Mouse (Mus musculus) kidney, embryonic 15.5 days (tissue): ENCODE measurements around the gene Map3k10. TPM values are rescaled to one million over a fixed set of nuclear protein-coding genes. Genes with fewer than 3 reads are reported as not detected.
A peak's percentile ranks its signal among the peaks of the same experiment; 100 is the strongest.

Experiments used
- ATAC-seq: fragments of 200-750 bp; cut with Nextera tagmentation; replicated peaks from 2 replicates; pipeline ENCODE4 v1.8.0; 2017; ENCODE audit warnings: moderate TSS enrichment; ENCODE audit not compliant: low FRiP score
- H3K27ac ChIP-seq: fragments of 300-500 bp; sonication (generic); 2 replicates; pipeline ENCODE4 v1.5.1; 2015; ENCODE audit warnings: mild to moderate bottlenecking, inconsistent platforms
- H3K27me3 ChIP-seq: fragments of 300-500 bp; sonication (generic); 2 replicates; pipeline ENCODE4 v1.6.1; 2015; ENCODE audit warnings: inconsistent platforms
- H3K36me3 ChIP-seq: fragments of 300-500 bp; sonication (generic); 2 replicates; pipeline ENCODE4 v1.6.1; 2015; ENCODE audit warnings: inconsistent platforms
- H3K4me1 ChIP-seq: fragments of 300-500 bp; sonication (generic); 2 replicates; pipeline ENCODE4 v1.6.1; 2015; ENCODE audit warnings: inconsistent platforms
- H3K4me2 ChIP-seq: fragments of 300-500 bp; sonication (generic); 2 replicates; pipeline ENCODE4 v1.6.1; 2015; ENCODE audit warnings: moderate library complexity, mild to moderate bottlenecking, inconsistent platforms
- H3K4me3 ChIP-seq: fragments of 300-500 bp; sonication (generic); replicated peaks from 2 replicates; pipeline ENCODE4 v1.5.1; 2015; ENCODE audit warnings: mild to moderate bottlenecking, inconsistent platforms
- H3K9ac ChIP-seq: fragments of 300-500 bp; sonication (generic); 2 replicates; pipeline ENCODE4 v1.6.1; 2015; ENCODE audit warnings: mild to moderate bottlenecking, inconsistent platforms
- H3K9me3 ChIP-seq: fragments of 300-500 bp; sonication (generic); replicated peaks from 2 replicates; pipeline ENCODE4 v1.6.1; 2016; ENCODE audit warnings: inconsistent platforms
- WGBS: fragments of 180-500 bp; shearing (Covaris S2); methylation state at CpG from one replicate; pipeline ENCODE4 v1.1.7; 2015; ENCODE audit warnings: mixed read lengths; 5-methylcytosine and 5-hydroxymethylcytosine counted together
- polyA plus RNA-seq: library from polyadenylated mRNA; unstranded; fragments of >200 nt; fragmentation: Nextera tagmentation; extraction: Ambion mirVana; gene quantifications from 2 replicates; pipeline ENCODE4 v1.2.1, GENCODE M21; 2015

Gene Map3k10
- polyA plus RNA-seq, 1 experiment from 2014 or later = 7.6 TPM

GRCm38 (mm10) chr7:27675222-27675612 lies 819 bp upstream of the Map3k10 start:
- Histone ChIP-seq H3K9me3 (no peaks in the 10 kb centered on the region), H3K4me2 (peak overlapping the region; percentile 94), H3K27me3 (no peaks in the 10 kb centered on the region), H3K4me3 (peak overlapping the region; percentile 83), H3K4me1 (peaks cover 31% of the 10 kb centered on the region), H3K9ac (no peak overlapping the region), H3K36me3 (peaks cover 16% of the 10 kb centered on the region; the same call in 1 of the 2 replicates), H3K27ac (no peak overlapping the region)
- no peak for ATAC-seq
- 34% methylated on average over 14 of the region's 14 CpGs for WGBS

DNA sequence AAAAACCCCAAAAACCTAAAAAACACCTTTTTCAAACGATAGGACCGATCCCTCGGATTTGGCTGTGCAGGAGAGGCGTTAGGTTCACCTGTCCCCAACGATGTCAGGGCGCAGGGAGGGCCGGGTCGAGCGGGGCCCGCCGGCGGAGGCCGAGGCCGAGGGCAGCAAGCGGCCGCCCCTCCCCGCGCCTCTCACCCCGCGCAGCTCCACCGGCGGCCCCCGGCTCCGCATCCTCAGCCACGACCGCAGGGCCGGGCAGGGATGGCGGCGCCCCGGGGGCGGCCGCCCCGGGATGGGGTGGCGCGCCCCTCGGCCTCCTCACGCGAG lies 240 bp downstream of the Map3k10 start:
- 1% methylated on average over 38 of the region's 38 CpGs for WGBS
- Histone ChIP-seq H3K9me3 (no peaks in the 10 kb centered on the region), H3K27ac (peak overlapping the region; percentile 94), H3K4me3 (peak overlapping the region; percentile 83), H3K4me2 (peak overlapping the region; percentile 94), H3K36me3 (peaks cover 21% of the 10 kb centered on the region), H3K4me1 (peaks cover 31% of the 10 kb centered on the region), H3K27me3 (no peaks in the 10 kb centered on the region), H3K9ac (peak overlapping the region; percentile 76)
- no peak; the same call in 1 of the 2 replicates for ATAC-seq

GRCm38 (mm10) chr7:27673575-27674131 lies 745 bp downstream of the Map3k10 start:
- 1% methylated on average over 51 of the region's 52 CpGs for WGBS
- Histone ChIP-seq H3K4me2 (peak overlapping the region; percentile 94), H3K27ac (peak overlapping the region; percentile 94; the same call in 1 of the 2 replicates), H3K9me3 (no peaks in the 10 kb centered on the region), H3K36me3 (peaks cover 22% of the 10 kb centered on the region), H3K9ac (peak overlapping the region; percentile 76), H3K4me1 (peaks cover 31% of the 10 kb centered on the region), H3K27me3 (no peaks in the 10 kb centered on the region), H3K4me3 (peak overlapping the region; percentile 83)
- peak; percentile 27 for ATAC-seq

- peak overlapping the region; percentile 94 for H3K4me2 ChIP-seq
- H3K27me3 ChIP-seq = no peaks in the 10 kb centered on the region
- 58% methylated on average over 9 of the region's 9 CpGs for WGBS
- peak; percentile 12; the same call in 1 of the 2 replicates for ATAC-seq
- peak overlapping the region; percentile 76 for H3K9ac ChIP-seq
- H3K9me3 ChIP-seq = no peaks in the 10 kb centered on the region
- no peak overlapping the region for H3K27ac ChIP-seq
- peak overlapping the region; percentile 83 for H3K4me3 ChIP-seq
- H3K36me3 ChIP-seq = peaks cover 27% of the 10 kb centered on the region
- peaks cover 31% of the 10 kb centered on the region for H3K4me1 ChIP-seq
Observed at GRCm38 (mm10) chr7:27673064-27673574, 1.3 kb downstream of the Map3k10 start.

DNA sequence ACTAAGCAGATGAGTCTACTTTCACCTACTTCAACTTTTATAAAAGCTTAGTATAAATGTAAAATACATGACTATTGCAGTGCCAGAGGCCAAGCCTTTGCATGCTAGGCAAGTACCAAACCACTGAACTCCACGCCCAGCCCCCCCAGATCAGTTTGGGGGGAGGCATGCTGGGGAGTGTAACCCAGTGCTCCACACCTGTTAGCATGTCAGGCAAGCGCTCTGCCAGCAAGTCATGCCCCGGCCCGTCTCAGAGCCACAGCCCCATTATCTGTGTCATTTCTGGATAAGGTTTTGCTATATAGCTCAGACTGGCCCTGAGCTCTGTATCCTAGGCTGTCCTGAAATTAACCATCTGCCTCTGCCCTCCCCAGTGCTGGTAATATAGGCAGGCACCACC lies 12.4 kb downstream of the Map3k10 start:
- Histone ChIP-seq H3K27me3 (peaks cover 28% of the 10 kb centered on the region), H3K4me2 (no peak overlapping the region), H3K27ac (no peak overlapping the region), H3K4me1 (no peaks in the 10 kb centered on the region), H3K36me3 (peaks cover 35% of the 10 kb centered on the region), H3K9me3 (no peaks in the 10 kb centered on the region), H3K4me3 (no peak overlapping the region), H3K9ac (no peak overlapping the region)
- no peak for ATAC-seq
- WGBS = 89% methylated on average over 4 of the region's 4 CpGs

- no peak for ATAC-seq
- Histone ChIP-seq H3K4me2 (no peak overlapping the region), H3K4me3 (no peak overlapping the region), H3K36me3 (peaks cover 26% of the 10 kb centered on the region), H3K9me3 (no peaks in the 10 kb centered on the region), H3K4me1 (peaks cover 3% of the 10 kb centered on the region), H3K9ac (no peak overlapping the region), H3K27me3 (peaks cover 58% of the 10 kb centered on the region), H3K27ac (no peak overlapping the region)
- 60% methylated on average over 14 of the region's 14 CpGs for WGBS
Observed at GRCm38 (mm10) chr7:27658712-27659663, 15.4 kb downstream of the Map3k10 start.

- Histone ChIP-seq H3K4me2 (peak overlapping the region; percentile 33), H3K9me3 (no peaks in the 10 kb centered on the region), H3K27me3 (peaks cover 69% of the 10 kb centered on the region), H3K4me1 (peaks cover 9% of the 10 kb centered on the region), H3K9ac (no peak overlapping the region), H3K36me3 (peaks cover 24% of the 10 kb centered on the region), H3K27ac (no peak overlapping the region), H3K4me3 (0 out of 2 replicates have a peak overlapping the region, but pooled peaks have one; percentile 3)
- no peak for ATAC-seq
- 25% methylated on average over 53 of the region's 53 CpGs for WGBS
Observed at GRCm38 (mm10) chr7:27657824-27658395, 16.5 kb downstream of the Map3k10 start.

GRCm38 (mm10) chr7:27656600-27656999 lies 17.8 kb downstream of the Map3k10 start:
- Histone ChIP-seq H3K27me3 (peaks cover 81% of the 10 kb centered on the region), H3K4me1 (peaks cover 9% of the 10 kb centered on the region), H3K4me2 (no peak overlapping the region), H3K36me3 (peaks cover 22% of the 10 kb centered on the region), H3K9ac (no peak overlapping the region), H3K27ac (no peak overlapping the region), H3K9me3 (no peaks in the 10 kb centered on the region), H3K4me3 (no peak overlapping the region)
- no peak for ATAC-seq
- 91% methylated on average over 16 of the region's 16 CpGs for WGBS

DNA sequence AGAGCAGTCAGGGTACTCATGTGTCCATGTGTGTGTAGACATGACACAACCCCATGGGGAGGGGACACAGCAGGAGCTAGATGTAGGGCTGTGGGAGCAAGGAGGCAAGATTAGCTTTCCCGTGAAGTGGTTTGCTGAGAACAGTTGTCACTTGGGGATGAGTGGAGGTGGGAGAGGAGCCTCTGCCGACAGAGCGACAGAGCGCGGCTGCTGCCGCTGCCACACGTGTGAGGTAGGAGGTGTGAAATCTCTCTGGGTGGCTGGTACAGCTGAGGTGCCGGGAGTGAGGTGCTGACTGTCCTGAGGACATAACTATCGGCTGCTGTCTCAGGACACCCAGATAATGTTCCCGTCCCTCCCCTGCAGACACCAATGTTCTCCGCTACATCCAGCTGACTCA lies 18.9 kb downstream of the Map3k10 start:
- Histone ChIP-seq H3K9me3 (no peaks in the 10 kb centered on the region), H3K27me3 (peaks cover 84% of the 10 kb centered on the region), H3K9ac (no peak overlapping the region), H3K36me3 (peaks cover 14% of the 10 kb centered on the region), H3K4me3 (no peak overlapping the region), H3K4me2 (no peak overlapping the region), H3K4me1 (peaks cover 11% of the 10 kb centered on the region), H3K27ac (no peak overlapping the region)
- 28% methylated on average over 11 of the region's 11 CpGs for WGBS
- ATAC-seq = no peak

GRCm38 (mm10) chr7:27654607-27655276 lies 19.7 kb downstream of the Map3k10 start:
- H3K9ac ChIP-seq = no peak overlapping the region
- 64% methylated on average over 20 of the region's 20 CpGs for WGBS
- no peak overlapping the region for H3K4me2 ChIP-seq
- no peak for ATAC-seq
- H3K27ac ChIP-seq = no peak overlapping the region
- H3K27me3 ChIP-seq = peaks cover 83% of the 10 kb centered on the region
- H3K4me1 ChIP-seq = peaks cover 15% of the 10 kb centered on the region
- no peaks in the 10 kb centered on the region for H3K9me3 ChIP-seq
- peaks cover 13% of the 10 kb centered on the region for H3K36me3 ChIP-seq
- H3K4me3 ChIP-seq = no peak overlapping the region

GRCm38 (mm10) chr7:27653681-27654437 lies 20.5 kb downstream of the Map3k10 start, which contains the start of gene Ttc9b:
Gene Ttc9b, plus strand, starts transcription at chr7:27653915.
- Histone ChIP-seq H3K9me3 (no peaks in the 10 kb centered on the region), H3K4me1 (peaks cover 15% of the 10 kb centered on the region), H3K27me3 (peaks cover 74% of the 10 kb centered on the region), H3K27ac (no peak within 1 kb of the TSS), H3K4me2 (peak within 1 kb of the TSS; percentile 55), H3K4me3 (peak within 1 kb of the TSS; percentile 31), H3K36me3 (peaks cover 8% of the 10 kb centered on the region), H3K9ac (no peak within 1 kb of the TSS)
- ATAC-seq = peak; percentile 76
- WGBS = 4% methylated on average over 47 of the region's 62 CpGs
